ENCODE assay signal across 25 mouse cellular contexts in genomic region chr9:57658970-57659369, GRCm38 (mm10). TPM values are rescaled to one million over a fixed set of nuclear protein-coding genes. Genes with fewer than 3 reads are reported as not detected.
DNase-seq lines count a peak whose midpoint lies in the region; ATAC-seq and TF ChIP-seq lines count a peak whose summit lies in the region.
"Had no signal": no experiment of that assay in that cellular context is flagged by ENCODE, and none has a peak within 500 bp of the region (broad histone marks: within the 10 kb centered on the region; RNA-seq: fewer than 3 reads in every experiment).

No protein-coding gene starts in this region.

- no peaks in the 10 kb centered on the region for H3K79me2 ChIP-seq in MEL (ENCODE audit: control insufficient read depth, insufficient read depth, low read length, poor library complexity)

- H3K9ac ChIP-seq in intestine, postnatal 0 days (ENCODE audit: low read depth, low read length), result no peak overlapping the region
- H3K9ac ChIP-seq in intestine, embryonic 16.5 days (ENCODE audit: low read depth, low read length), result no peak overlapping the region
- no peak overlapping the region for H3K9ac ChIP-seq in midbrain, postnatal 0 days (replicated peaks; ENCODE audit: low read length, poor library complexity, severe bottlenecking)
- H3K9ac ChIP-seq in MEL (ENCODE audit: control insufficient read depth, low read depth, low read length, poor library complexity, severe bottlenecking), result no peak overlapping the region
- H3K9ac ChIP-seq: embryonic facial prominence, embryonic 13.5 days; heart, embryonic 12.5 days; hindbrain, embryonic 14.5 days; lung, embryonic 15.5 days; neural tube, embryonic 15.5 days; stomach, embryonic 15.5 days had no signal

- no peaks in the 10 kb centered on the region for H3K36me3 ChIP-seq in intestine, postnatal 0 days (ENCODE audit: control insufficient read depth, insufficient read depth)
- H3K36me3 ChIP-seq in intestine, embryonic 16.5 days (ENCODE audit: control insufficient read depth, insufficient read depth, low read length), result no peaks in the 10 kb centered on the region
- no peaks in the 10 kb centered on the region for H3K36me3 ChIP-seq in midbrain, postnatal 0 days (ENCODE audit: insufficient read depth, low read length)
- no peaks in the 10 kb centered on the region for H3K36me3 ChIP-seq in midbrain, embryonic 10.5 days
- peaks cover 0 to 14% of the 10 kb centered on the region in 2 experiments; a peak in 2 of 4 replicates for H3K36me3 ChIP-seq in MEL (ENCODE audit: control insufficient read depth in 1 of 2, insufficient read depth in 2 of 2, low read length in 2 of 2)
- H3K36me3 ChIP-seq: embryonic facial prominence, embryonic 13.5 days; heart, embryonic 12.5 days; lung, embryonic 15.5 days; neural tube, embryonic 15.5 days; stomach, embryonic 15.5 days had no signal

- peak; percentile 29 for TF ChIP-seq RAD21 in MEL (IDR thresholded peaks at IDR 0.05; ENCODE audit: low read depth, low read length)

- no peak overlapping the region for H3K27ac ChIP-seq in intestine, postnatal 0 days (ENCODE audit: low read depth, low read length)
- no peak overlapping the region for H3K27ac ChIP-seq in intestine, embryonic 16.5 days (ENCODE audit: low read length)
- no peak overlapping the region for H3K27ac ChIP-seq in midbrain, postnatal 0 days (ENCODE audit: low read depth, low read length)
- H3K27ac ChIP-seq in midbrain, embryonic 10.5 days (replicated peaks), result no peak overlapping the region
- H3K27ac ChIP-seq in MEL (ENCODE audit: control insufficient read depth, low read depth, low read length), result no peak overlapping the region
- H3K27ac ChIP-seq: embryonic facial prominence, embryonic 13.5 days; hindbrain, embryonic 14.5 days; lung, embryonic 15.5 days; neural tube, embryonic 15.5 days; stomach, embryonic 15.5 days had no signal

- no peaks in the 10 kb centered on the region for H3K27me3 ChIP-seq in intestine, postnatal 0 days (replicated peaks; ENCODE audit: control insufficient read depth, insufficient read depth, low read length)
- no peaks in the 10 kb centered on the region for H3K27me3 ChIP-seq in intestine, embryonic 16.5 days (replicated peaks; ENCODE audit: control insufficient read depth, insufficient read depth, low read length)
- no peaks in the 10 kb centered on the region for H3K27me3 ChIP-seq in midbrain, postnatal 0 days (ENCODE audit: insufficient read depth, low read length)
- H3K27me3 ChIP-seq in midbrain, embryonic 10.5 days (ENCODE audit: low read depth, poor library complexity, severe bottlenecking), result peaks cover 13% of the 10 kb centered on the region
- no peaks in the 10 kb centered on the region for H3K27me3 ChIP-seq in MEL (ENCODE audit: control insufficient read depth in 1 of 2, insufficient read depth in 2 of 2, low read length in 2 of 2)
- H3K27me3 ChIP-seq: neural tube, embryonic 15.5 days; stomach, embryonic 15.5 days had no signal

- no peak for TF ChIP-seq POLR2A in MEL (IDR thresholded peaks at IDR 0.05; ENCODE audit: control insufficient read depth in 1 of 2, insufficient read depth in 1 of 2, low read depth in 1 of 2, low read length in 2 of 2, poor library complexity in 1 of 2)

- no peak overlapping the region for H3K4me2 ChIP-seq in intestine, postnatal 0 days (replicated peaks; ENCODE audit: low read depth)
- H3K4me2 ChIP-seq in intestine, embryonic 16.5 days (ENCODE audit: low read depth, low read length), result no peak overlapping the region
- no peak overlapping the region for H3K4me2 ChIP-seq in midbrain, postnatal 0 days (ENCODE audit: low read depth, low read length, poor library complexity, severe bottlenecking)
- H3K4me2 ChIP-seq: embryonic facial prominence, embryonic 13.5 days; heart, embryonic 12.5 days; hindbrain, embryonic 14.5 days; lung, embryonic 15.5 days; neural tube, embryonic 15.5 days; stomach, embryonic 15.5 days had no signal

- no peaks in the 10 kb centered on the region for H3K4me1 ChIP-seq in intestine, postnatal 0 days (replicated peaks; ENCODE audit: control insufficient read depth, insufficient read depth, low read length)
- H3K4me1 ChIP-seq in intestine, embryonic 16.5 days (ENCODE audit: control insufficient read depth, insufficient read depth, low read length), result peaks cover 5% of the 10 kb centered on the region
- H3K4me1 ChIP-seq in midbrain, postnatal 0 days (ENCODE audit: insufficient read depth, low read length), result no peaks in the 10 kb centered on the region
- H3K4me1 ChIP-seq in midbrain, embryonic 10.5 days, result peaks cover 11% of the 10 kb centered on the region
- H3K4me1 ChIP-seq in MEL (ENCODE audit: control insufficient read depth in 1 of 2, insufficient read depth in 2 of 2, low read length in 2 of 2), result peaks cover 5 to 12% of the 10 kb centered on the region in 2 experiments; a peak in 3 of 4 replicates
- H3K4me1 ChIP-seq: stomach, embryonic 15.5 days had no signal

- DNase-seq in midbrain, postnatal 0 days (ENCODE audit: low spot score), result no peak
- no peak for DNase-seq in midbrain, embryonic 10.5 days (ENCODE audit: low spot score)
- peak; percentile 50 for DNase-seq in MEL (ENCODE audit: low read depth, low spot score)
- peak; percentile 12 for DNase-seq in naive thymus-derived CD4-positive, alpha-beta T cell, adult 2 months (ENCODE audit: low read depth)
- DNase-seq in left cerebral cortex, adult 8-10 months (ENCODE audit: low spot score in 2 of 2), result no peak
- DNase-seq: heart, postnatal 14 days; right cerebral cortex, postnatal 25 days had no signal

- TF ChIP-seq EP300 in MEL (IDR thresholded peaks at IDR 0.05; ENCODE audit: low read depth in 1 of 2, low read length in 2 of 2), result no peak

- WGBS in intestine, postnatal 0 days, result 86% methylated on average over 4 of the region's 4 CpGs
- WGBS in intestine, embryonic 16.5 days, result 87% methylated on average over 4 of the region's 4 CpGs
- 83% methylated on average over 4 of the region's 4 CpGs for WGBS in midbrain, postnatal 0 days
- WGBS in midbrain, embryonic 10.5 days, result 88% methylated on average over 4 of the region's 4 CpGs

- no peak for ATAC-seq in intestine, postnatal 0 days
- ATAC-seq in intestine, embryonic 16.5 days, result no peak
- ATAC-seq in midbrain, postnatal 0 days (ENCODE audit: low FRiP score), result no peak

- no peak overlapping the region for H3K4me3 ChIP-seq in intestine, postnatal 0 days (ENCODE audit: low read depth, low read length)
- no peak overlapping the region for H3K4me3 ChIP-seq in intestine, embryonic 16.5 days (ENCODE audit: low read length)
- no peak overlapping the region for H3K4me3 ChIP-seq in midbrain, postnatal 0 days (ENCODE audit: low read depth, low read length)
- no peak overlapping the region for H3K4me3 ChIP-seq in midbrain, embryonic 10.5 days
- H3K4me3 ChIP-seq in MEL (ENCODE audit: control insufficient read depth in 1 of 2, insufficient read depth in 1 of 2, low read depth in 2 of 2, low read length in 2 of 2), result no peak overlapping the region
- H3K4me3 ChIP-seq: embryonic facial prominence, embryonic 13.5 days; heart, embryonic 12.5 days; lung, embryonic 15.5 days; myocyte; neural tube, embryonic 15.5 days; stomach, embryonic 15.5 days had no signal

- TF ChIP-seq CTCF in intestine, postnatal 0 days (IDR thresholded peaks at IDR 0.05; ENCODE audit: low read depth), result 0 out of 2 replicates have a peak, but pooled peaks have one; percentile 22
- TF ChIP-seq CTCF in midbrain, postnatal 0 days (IDR thresholded peaks at IDR 0.05), result 0 out of 2 replicates have a peak, but pooled peaks have one; percentile 7
- peak; percentile 25 to 63 (median 55); a peak in 5 of 6 replicates for TF ChIP-seq CTCF in MEL (IDR thresholded peaks at IDR 0.05 in 2 of 3, conservative IDR thresholded peaks at IDR 0.05 in 1 of 3; ENCODE audit: control insufficient read depth in 1 of 3, insufficient read depth in 1 of 3, low read depth in 2 of 3, low read length in 3 of 3, poor library complexity in 1 of 3, severe bottlenecking in 1 of 3)

- no peaks in the 10 kb centered on the region for H3K9me3 ChIP-seq in intestine, postnatal 0 days (ENCODE audit: control insufficient read depth)
- H3K9me3 ChIP-seq in intestine, embryonic 16.5 days (ENCODE audit: control insufficient read depth, low read length), result no peaks in the 10 kb centered on the region
- no peaks in the 10 kb centered on the region for H3K9me3 ChIP-seq in midbrain, postnatal 0 days (ENCODE audit: low read length)
- H3K9me3 ChIP-seq in midbrain, embryonic 10.5 days (replicated peaks), result no peaks in the 10 kb centered on the region
- no peaks in the 10 kb centered on the region for H3K9me3 ChIP-seq in MEL (replicated peaks; ENCODE audit: insufficient read depth, low read length)
- H3K9me3 ChIP-seq: embryonic facial prominence, embryonic 13.5 days; heart, embryonic 12.5 days; lung, embryonic 15.5 days; neural tube, embryonic 15.5 days; stomach, embryonic 15.5 days had no signal

RNA-seq across cellular contexts. Expression of gene Csk, which starts 5.5 kb away (rescaled TPM):
- 18.7 and 21.9 TPM in 2 replicates for polyA plus RNA-seq in intestine, postnatal 0 days (2015; fragmentation: Nextera tagmentation; extraction: Ambion mirVana)
- polyA plus RNA-seq in intestine, embryonic 16.5 days (2015; fragmentation: Nextera tagmentation; extraction: Ambion mirVana), result 35.9 and 36.6 TPM in 2 replicates
- 133 and 152 TPM in 2 replicates for total RNA-seq in midbrain, postnatal 0 days (2014; rRNA removed)
- polyA plus RNA-seq in midbrain, postnatal 0 days (2015; fragmentation: Nextera tagmentation; extraction: Ambion mirVana), result 42.4 and 45.5 TPM in 2 replicates
- polyA plus RNA-seq in midbrain, embryonic 10.5 days (2016; fragmentation: Nextera tagmentation; extraction: Ambion mirVana), result 38.9 and 41.5 TPM in 2 replicates
- total RNA-seq in MEL (2012; rRNA removed), result 213 and 215 TPM in 2 replicates
- polyA plus RNA-seq in MEL (2012; ENCODE audit: insufficient read depth in 1 of 2, insufficient read length in 2 of 2, low read depth in 1 of 2, low replicate concordance in 2 of 2, missing spikeins in 1 of 2), result 100 to 1,000 TPM in 1 of 2 experiments, not detected in 1; 338 TPM
- 10 to 100 TPM; 36.0 to 44.4 (median 41.6) TPM for total RNA-seq in left cerebral cortex, adult 8-10 months (2022)

RNA-seq across cellular contexts. Expression of gene Cyp1a2, which starts 24.5 kb away (rescaled TPM):
- polyA plus RNA-seq in intestine, postnatal 0 days (2015; fragmentation: Nextera tagmentation; extraction: Ambion mirVana), result not detected in 2 replicates
- polyA plus RNA-seq in intestine, embryonic 16.5 days (2015; fragmentation: Nextera tagmentation; extraction: Ambion mirVana), result not detected in 2 replicates
- total RNA-seq in midbrain, postnatal 0 days (2014; rRNA removed), result not detected in 2 replicates
- polyA plus RNA-seq in midbrain, postnatal 0 days (2015; fragmentation: Nextera tagmentation; extraction: Ambion mirVana), result not detected in 2 replicates
- polyA plus RNA-seq in midbrain, embryonic 10.5 days (2016; fragmentation: Nextera tagmentation; extraction: Ambion mirVana), result not detected in 2 replicates
- not detected in 2 replicates for total RNA-seq in MEL (2012; rRNA removed)
- polyA plus RNA-seq in MEL (2012; ENCODE audit: insufficient read depth in 1 of 2, insufficient read length in 2 of 2, low read depth in 1 of 2, low replicate concordance in 2 of 2, missing spikeins in 1 of 2), result not detected
- total RNA-seq in left cerebral cortex, adult 8-10 months (2022), result not detected
- total RNA-seq: heart, postnatal 14 days; layer of hippocampus, adult 8-10 months; left cerebral cortex, adult 18-20 months; left cerebral cortex, postnatal 4 days; megakaryocyte progenitor cell, adult 5-6 weeks had no signal
- polyA plus RNA-seq: embryonic facial prominence, embryonic 13.5 days; forebrain, embryonic 14.5 days; heart, embryonic 12.5 days; hindbrain, embryonic 14.5 days; lung, embryonic 15.5 days; midbrain, embryonic 14.5 days; myocyte; neural tube, embryonic 15.5 days; stomach, embryonic 15.5 days had no signal

RNA-seq across cellular contexts. Expression of gene Cyp1a1, which starts 28.8 kb away (rescaled TPM):
- polyA plus RNA-seq in intestine, postnatal 0 days (2015; fragmentation: Nextera tagmentation; extraction: Ambion mirVana), result 0.05 and 0.09 TPM in 2 replicates
- not detected in 2 replicates for polyA plus RNA-seq in intestine, embryonic 16.5 days (2015; fragmentation: Nextera tagmentation; extraction: Ambion mirVana)
- 0.28 TPM in 1 of 2 replicates, not detected in the other for total RNA-seq in midbrain, postnatal 0 days (2014; rRNA removed)
- 0.09 TPM in 2 replicates for polyA plus RNA-seq in midbrain, postnatal 0 days (2015; fragmentation: Nextera tagmentation; extraction: Ambion mirVana)
- polyA plus RNA-seq in midbrain, embryonic 10.5 days (2016; fragmentation: Nextera tagmentation; extraction: Ambion mirVana), result 0.04 TPM in 1 of 2 replicates, not detected in the other
- 0.04 and 0.07 TPM in 2 replicates for total RNA-seq in MEL (2012; rRNA removed)
- under 1 TPM in 1 of 2 experiments, not detected in 1; 0.26 TPM for polyA plus RNA-seq in MEL (2012; ENCODE audit: insufficient read depth in 1 of 2, insufficient read length in 2 of 2, low read depth in 1 of 2, low replicate concordance in 2 of 2, missing spikeins in 1 of 2)
- under 1 TPM; 0.14 to 0.25 (median 0.19) TPM for total RNA-seq in left cerebral cortex, adult 8-10 months (2022)
- total RNA-seq: gastrocnemius, postnatal 4 days; heart, postnatal 14 days; megakaryocyte progenitor cell, adult 5-6 weeks had no signal
- polyA plus RNA-seq: embryonic facial prominence, embryonic 13.5 days; forebrain, embryonic 14.5 days; heart, embryonic 12.5 days; myocyte; stomach, embryonic 15.5 days had no signal

RNA-seq across cellular contexts. Expression of gene Lman1l, which starts 38.4 kb away (rescaled TPM):
- not detected in 2 replicates for polyA plus RNA-seq in intestine, postnatal 0 days (2015; fragmentation: Nextera tagmentation; extraction: Ambion mirVana)
- not detected in 2 replicates for polyA plus RNA-seq in intestine, embryonic 16.5 days (2015; fragmentation: Nextera tagmentation; extraction: Ambion mirVana)
- total RNA-seq in midbrain, postnatal 0 days (2014; rRNA removed), result not detected in 2 replicates
- 0.10 TPM in 1 of 2 replicates, not detected in the other for polyA plus RNA-seq in midbrain, postnatal 0 days (2015; fragmentation: Nextera tagmentation; extraction: Ambion mirVana)
- polyA plus RNA-seq in midbrain, embryonic 10.5 days (2016; fragmentation: Nextera tagmentation; extraction: Ambion mirVana), result 0.10 TPM in 1 of 2 replicates, not detected in the other
- 0.08 TPM in 1 of 2 replicates, not detected in the other for total RNA-seq in MEL (2012; rRNA removed)
- under 1 TPM in 1 of 2 experiments, not detected in 1; 0.11 TPM for polyA plus RNA-seq in MEL (2012; ENCODE audit: insufficient read depth in 1 of 2, insufficient read length in 2 of 2, low read depth in 1 of 2, low replicate concordance in 2 of 2, missing spikeins in 1 of 2)
- not detected for total RNA-seq in left cerebral cortex, adult 8-10 months (2022)
- total RNA-seq: adrenal gland, postnatal 10 days; gastrocnemius, postnatal 4 days; heart, postnatal 14 days; layer of hippocampus, adult 8-10 months; left cerebral cortex, adult 18-20 months; liver, adult 2 months; megakaryocyte progenitor cell, adult 5-6 weeks had no signal
- polyA plus RNA-seq: embryonic facial prominence, embryonic 13.5 days; forebrain, embryonic 14.5 days; heart, embryonic 12.5 days; hindbrain, embryonic 14.5 days; liver, adult 2 months; lung, embryonic 15.5 days; midbrain, embryonic 14.5 days; neural tube, embryonic 15.5 days; stomach, embryonic 15.5 days had no signal

RNA-seq across cellular contexts. Expression of gene Edc3, which starts 49.4 kb away (rescaled TPM):
- polyA plus RNA-seq in intestine, postnatal 0 days (2015; fragmentation: Nextera tagmentation; extraction: Ambion mirVana), result 12.3 and 14.2 TPM in 2 replicates
- 27.6 and 28.4 TPM in 2 replicates for polyA plus RNA-seq in intestine, embryonic 16.5 days (2015; fragmentation: Nextera tagmentation; extraction: Ambion mirVana)
- 10.6 and 11.9 TPM in 2 replicates for total RNA-seq in midbrain, postnatal 0 days (2014; rRNA removed)
- 27.3 and 27.8 TPM in 2 replicates for polyA plus RNA-seq in midbrain, postnatal 0 days (2015; fragmentation: Nextera tagmentation; extraction: Ambion mirVana)
- polyA plus RNA-seq in midbrain, embryonic 10.5 days (2016; fragmentation: Nextera tagmentation; extraction: Ambion mirVana), result 42.8 and 46.6 TPM in 2 replicates
- total RNA-seq in MEL (2012; rRNA removed), result 7.2 and 8.0 TPM in 2 replicates
- 10 to 100 TPM in 1 of 2 experiments, not detected in 1; 25.7 TPM for polyA plus RNA-seq in MEL (2012; ENCODE audit: insufficient read depth in 1 of 2, insufficient read length in 2 of 2, low read depth in 1 of 2, low replicate concordance in 2 of 2, missing spikeins in 1 of 2)
- 10 to 100 TPM; 13.4 to 16.5 (median 14.6) TPM for total RNA-seq in left cerebral cortex, adult 8-10 months (2022)

Comparison
In these comparisons a context has a peak if more than half of its experiments do, and no peak if none do; other contexts are left out.
1. DNase-seq: peak in MEL (single experiment) and naive thymus-derived CD4-positive, alpha-beta T cell, adult 2 months (single experiment); none in midbrain, postnatal 0 days (single experiment), midbrain, embryonic 10.5 days (single experiment) and left cerebral cortex, adult 8-10 months (0 of 2).
2. Peak in every context shown above with its lines, with median percentiles within 50 percentile points of each other: CTCF ChIP-seq.